Mouse (Mus musculus): ENCODE results near the gene Tefm. TPM values are rescaled to one million over a fixed set of nuclear protein-coding genes. Genes with fewer than 3 reads are reported as not detected.
"Not testable (repeated sequence)": the region's sequence is repeated elsewhere in the genome, so short reads cannot be mapped to it uniquely, and the experiment has no call there.

Gene Tefm
- polyA plus RNA-seq, 1 experiment from 2014 or later: 31.6 TPM

GRCm38 (mm10) chr11:80154501-80154900 lies 12.5 kb upstream of the Tefm start:
- Histone ChIP-seq H3K4me1 (peaks cover 6% of the 10 kb centered on the region; the same call in 1 of the 2 replicates), H3K9ac (peak overlapping the region; percentile 53), H3K36me3 (no peaks in the 10 kb centered on the region), H3K4me2 (replicated peaks) (peak overlapping the region; percentile 76), H3K27me3 (replicated peaks) (peaks cover 36% of the 10 kb centered on the region), H3K4me3 (peak overlapping the region; percentile 50), H3K27ac (no peak overlapping the region), H3K9me3 (no peaks in the 10 kb centered on the region)
- WGBS: 24% methylated on average over 25 of the region's 25 CpGs
- no peak for ATAC-seq (ENCODE audit: low FRiP score, low read depth)

GRCm38 (mm10) chr11:80153857-80154495 lies 12.0 kb upstream of the Tefm start, which contains the start of gene Adap2:
Adap2 (plus strand) TSS chr11:80154105.
- 3% methylated on average over 47 of the region's 47 CpGs for WGBS
- H3K4me1 ChIP-seq: peaks cover 6% of the 10 kb centered on the region; the same call in 1 of the 2 replicates
- peaks cover 36% of the 10 kb centered on the region for H3K27me3 ChIP-seq (replicated peaks)

GRCm38 (mm10) chr11:80152376-80152775 lies 10.4 kb upstream of the Tefm start:
- Histone ChIP-seq H3K27ac (no peak overlapping the region), H3K9ac (no peak overlapping the region), H3K4me1 (peaks cover 6% of the 10 kb centered on the region; the same call in 1 of the 2 replicates), H3K4me3 (no peak overlapping the region), H3K4me2 (replicated peaks) (no peak overlapping the region), H3K9me3 (no peaks in the 10 kb centered on the region), H3K36me3 (no peaks in the 10 kb centered on the region), H3K27me3 (replicated peaks) (peaks cover 36% of the 10 kb centered on the region)
- WGBS: 83% methylated on average over 8 of the region's 8 CpGs
- ATAC-seq (ENCODE audit: low FRiP score, low read depth): no peak

More at GRCm38 (mm10) chr11:80153857-80154495, 12.0 kb upstream of the Tefm start, which contains the start of gene Adap2:
- H3K9ac ChIP-seq: peak within 1 kb of the TSS; percentile 53
- H3K27ac ChIP-seq: no peak within 1 kb of the TSS
- no peaks in the 10 kb centered on the region for H3K36me3 ChIP-seq
- no peaks in the 10 kb centered on the region for H3K9me3 ChIP-seq
- peak within 1 kb of the TSS; percentile 76 for H3K4me2 ChIP-seq (replicated peaks)
- H3K4me3 ChIP-seq: peak within 1 kb of the TSS; percentile 50
- ATAC-seq (ENCODE audit: low FRiP score, low read depth): peak; percentile 58; the same call in 1 of the 2 replicates

- 62% methylated on average over 2 of the region's 2 CpGs for WGBS
These were observed 9.6 kb upstream of the Tefm start for GRCm38 (mm10) chr11:80151541-80151940.

GRCm38 (mm10) chr11:80150566-80150965 lies 8.6 kb upstream of the Tefm start:
- H3K27ac ChIP-seq: no peak overlapping the region

More at GRCm38 (mm10) chr11:80151541-80151940, 9.6 kb upstream of the Tefm start:
- H3K4me3 ChIP-seq: no peak overlapping the region
- H3K27ac ChIP-seq: no peak overlapping the region
- H3K4me1 ChIP-seq: peaks cover 6% of the 10 kb centered on the region; the same call in 1 of the 2 replicates
- H3K4me2 ChIP-seq (replicated peaks): no peak overlapping the region
- H3K9ac ChIP-seq: no peak overlapping the region
- no peak for ATAC-seq (ENCODE audit: low FRiP score, low read depth)
- H3K27me3 ChIP-seq (replicated peaks): peaks cover 36% of the 10 kb centered on the region
- no peaks in the 10 kb centered on the region for H3K36me3 ChIP-seq
- no peaks in the 10 kb centered on the region for H3K9me3 ChIP-seq

GRCm38 (mm10) chr11:80149412-80150023 lies 7.5 kb upstream of the Tefm start:
- H3K27me3 ChIP-seq (replicated peaks): peaks cover 19% of the 10 kb centered on the region
- ATAC-seq (ENCODE audit: low FRiP score, low read depth): no peak
- no peaks in the 10 kb centered on the region for H3K9me3 ChIP-seq
- peaks cover 6% of the 10 kb centered on the region; the same call in 1 of the 2 replicates for H3K4me1 ChIP-seq
- H3K9ac ChIP-seq: no peak overlapping the region
- H3K36me3 ChIP-seq: no peaks in the 10 kb centered on the region
- no peak overlapping the region for H3K4me3 ChIP-seq
- WGBS: 83% methylated on average over 8 of the region's 8 CpGs
- H3K27ac ChIP-seq: no peak overlapping the region
- no peak overlapping the region for H3K4me2 ChIP-seq (replicated peaks)

More at GRCm38 (mm10) chr11:80150566-80150965, 8.6 kb upstream of the Tefm start:
- 85% methylated on average over 5 of the region's 5 CpGs for WGBS
- Histone ChIP-seq H3K27me3 (replicated peaks) (peaks cover 29% of the 10 kb centered on the region), H3K4me3 (no peak overlapping the region), H3K36me3 (no peaks in the 10 kb centered on the region), H3K9me3 (no peaks in the 10 kb centered on the region), H3K9ac (no peak overlapping the region), H3K4me1 (peaks cover 6% of the 10 kb centered on the region; the same call in 1 of the 2 replicates), H3K4me2 (replicated peaks) (no peak overlapping the region)
- no peak for ATAC-seq (ENCODE audit: low FRiP score, low read depth)

- peaks cover 13% of the 10 kb centered on the region for H3K27me3 ChIP-seq (replicated peaks)
- 76% methylated on average over 2 of the region's 4 CpGs for WGBS
- not testable (repeated sequence) for H3K27ac ChIP-seq; H3K4me2 ChIP-seq (replicated peaks); H3K9ac ChIP-seq; ATAC-seq (ENCODE audit: low FRiP score, low read depth); H3K36me3 ChIP-seq; H3K4me1 ChIP-seq; H3K4me3 ChIP-seq; H3K9me3 ChIP-seq
These were observed 7.0 kb upstream of the Tefm start for GRCm38 (mm10) chr11:80148974-80149373.

GRCm38 (mm10) chr11:80148313-80148712 lies 6.3 kb upstream of the Tefm start:
- Histone ChIP-seq H3K36me3 (no peaks in the 10 kb centered on the region), H3K9ac (no peak overlapping the region), H3K4me2 (replicated peaks) (no peak overlapping the region), H3K27ac (no peak overlapping the region), H3K27me3 (replicated peaks) (peaks cover 6% of the 10 kb centered on the region), H3K4me1 (no peaks in the 10 kb centered on the region), H3K4me3 (no peak overlapping the region), H3K9me3 (no peaks in the 10 kb centered on the region)
- WGBS: 61% methylated on average over 1 of the region's 1 CpGs
- ATAC-seq (ENCODE audit: low FRiP score, low read depth): no peak

GRCm38 (mm10) chr11:80147748-80148147 lies 5.8 kb upstream of the Tefm start:
- WGBS: 80% methylated on average over 6 of the region's 6 CpGs
- H3K9me3 ChIP-seq: no peaks in the 10 kb centered on the region
- no peak overlapping the region for H3K4me2 ChIP-seq (replicated peaks)
- H3K27me3 ChIP-seq (replicated peaks): peaks cover 3% of the 10 kb centered on the region; the same call in 1 of the 2 replicates
- peaks cover 2% of the 10 kb centered on the region for H3K4me1 ChIP-seq
- H3K27ac ChIP-seq: no peak overlapping the region
- H3K36me3 ChIP-seq: no peaks in the 10 kb centered on the region
- ATAC-seq (ENCODE audit: low FRiP score, low read depth): no peak
- H3K4me3 ChIP-seq: no peak overlapping the region
- no peak overlapping the region for H3K9ac ChIP-seq

- peaks cover 10% of the 10 kb centered on the region for H3K4me1 ChIP-seq
- no peaks in the 10 kb centered on the region for H3K9me3 ChIP-seq
- no peak overlapping the region for H3K4me2 ChIP-seq (replicated peaks)
- no peak overlapping the region for H3K9ac ChIP-seq
- 54% methylated on average over 10 of the region's 10 CpGs for WGBS
- H3K27me3 ChIP-seq (replicated peaks): no peaks in the 10 kb centered on the region
- ATAC-seq (ENCODE audit: low FRiP score, low read depth): no peak
- H3K4me3 ChIP-seq: no peak overlapping the region
- no peak overlapping the region for H3K27ac ChIP-seq
- H3K36me3 ChIP-seq: no peaks in the 10 kb centered on the region
These were observed 3.9 kb upstream of the Tefm start for GRCm38 (mm10) chr11:80145787-80146275.

GRCm38 (mm10) chr11:80142872-80143271 lies 897 bp upstream of the Tefm start:
- Histone ChIP-seq H3K36me3 (0 out of 2 replicates have a peak, but pooled peaks cover 3% of the 10 kb centered on the region), H3K4me3 (0 out of 2 replicates have a peak overlapping the region, but pooled peaks have one; percentile 68), H3K9me3 (no peaks in the 10 kb centered on the region), H3K4me1 (peaks cover 10% of the 10 kb centered on the region), H3K27ac (no peak overlapping the region), H3K27me3 (replicated peaks) (no peaks in the 10 kb centered on the region), H3K9ac (0 out of 2 replicates have a peak overlapping the region, but pooled peaks have one; percentile 80), H3K4me2 (replicated peaks) (peak overlapping the region; percentile 76)
- WGBS: 43% methylated on average over 8 of the region's 8 CpGs
- ATAC-seq (ENCODE audit: low FRiP score, low read depth): no peak

GRCm38 (mm10) chr11:80137773-80138172 lies 4.2 kb downstream of the Tefm start:
- H3K4me3 ChIP-seq: no peak overlapping the region
- peaks cover 8% of the 10 kb centered on the region for H3K4me1 ChIP-seq
- no peaks in the 10 kb centered on the region for H3K27me3 ChIP-seq (replicated peaks)
- peaks cover 29% of the 10 kb centered on the region for H3K36me3 ChIP-seq
- no peak for ATAC-seq (ENCODE audit: low FRiP score, low read depth)
- 92% methylated on average over 5 of the region's 5 CpGs for WGBS
- H3K27ac ChIP-seq: no peak overlapping the region
- no peaks in the 10 kb centered on the region for H3K9me3 ChIP-seq
- no peak overlapping the region for H3K9ac ChIP-seq
- H3K4me2 ChIP-seq (replicated peaks): no peak overlapping the region
